Mouse (Mus musculus) gastrocnemius, adult 2 months (tissue): ENCODE results near the gene Il18rap. TPM values are rescaled to one million over a fixed set of nuclear protein-coding genes. Genes with fewer than 3 reads are reported as not detected.
"Not testable (repeated sequence)": the region's sequence is repeated elsewhere in the genome, so short reads cannot be mapped to it uniquely, and the experiment has no call there.

Source experiments
- DNase-seq: peaks from one replicate; pipeline ENCODE4 v3.0.0; 2022
- H3K27ac ChIP-seq: fragments of 200-600 bp; 2 replicates; pipeline ENCODE4 v1.8.1; 2022; ENCODE audit warnings: mild to moderate bottlenecking
- H3K4me3 ChIP-seq: fragments of 200-600 bp; 2 replicates; pipeline ENCODE4 v1.8.1; 2022; ENCODE audit warnings: mild to moderate bottlenecking, moderate library complexity
- CTCF ChIP-seq: fragments of 200-600 bp; IDR thresholded peaks from 2 replicates; pipeline ENCODE4 v1.8.1; 2022; ENCODE audit warnings: antibody characterized with exemption, mild to moderate bottlenecking, moderate library complexity
- intact Hi-C: fragments of 180-260 bp; cut with DNase I; formaldehyde crosslinking; loops from one replicate; pipeline ENCODE4 v1.15.1; 2025
- total RNA-seq, 2 experiments: library from RNA; stranded (reverse); gene quantifications; 2 replicates each; pipeline ENCODE4 v1.2.3; 2021

The Il18rap gene
- total RNA-seq, 2 experiments from 2014 or later = not detected

- H3K4me3 ChIP-seq = peak within 1 kb of the TSS; percentile 42
- peak; percentile 53 for DNase-seq
- intact Hi-C loops = loop anchor here (1.0 to 2.0 kb wide), 2 partner anchors 79 to 191 kb away; no protein-coding TSS in a partner anchor
- no peak within 1 kb of the TSS for H3K27ac ChIP-seq
- TF ChIP-seq CTCF = peak; percentile 84
Observed at GRCm38 (mm10) chr1:40579784-40580183, 64.6 kb downstream of the Il18rap start, which contains the start of gene Slc9a4. TSS of gene Slc9a4 (plus strand) at chr1:40580081.

GRCm38 (mm10) chr1:40580269-40580668 lies 65.1 kb downstream of the Il18rap start:
- DNase-seq = no peak
- Histone ChIP-seq H3K4me3 (peak overlapping the region; percentile 42), H3K27ac (no peak overlapping the region)
- intact Hi-C loops = no loop called here
- TF ChIP-seq CTCF = no peak

GRCm38 (mm10) chr1:40586776-40587175 lies 71.6 kb downstream of the Il18rap start:
- intact Hi-C loops = loop anchor here (5.0 kb wide), 1 partner anchor 91 kb away; no protein-coding TSS in a partner anchor
- no peak for TF ChIP-seq CTCF
- DNase-seq = peak; percentile 66
- Histone ChIP-seq H3K4me3 (peak overlapping the region; percentile 44), H3K27ac (peak overlapping the region; percentile 84)

- TF ChIP-seq CTCF = no peak
- peak; percentile 42 for DNase-seq
- intact Hi-C loops = no loop called here
- H3K27ac ChIP-seq = no peak overlapping the region
- no peak overlapping the region for H3K4me3 ChIP-seq
Observed at GRCm38 (mm10) chr1:40590931-40591330, 75.8 kb downstream of the Il18rap start.

- no peak overlapping the region for H3K4me3 ChIP-seq
- DNase-seq = no peak
- H3K27ac ChIP-seq = no peak overlapping the region
- intact Hi-C loops = no loop called here
- no peak for TF ChIP-seq CTCF
Observed at GRCm38 (mm10) chr1:40597822-40598221, 82.7 kb downstream of the Il18rap start.

- intact Hi-C loops, DNase-seq, H3K27ac ChIP-seq, H3K4me3 ChIP-seq: not testable (repeated sequence)
Observed at GRCm38 (mm10) chr1:40599661-40600060, 84.5 kb downstream of the Il18rap start.

GRCm38 (mm10) chr1:40600394-40601327 lies 85.5 kb downstream of the Il18rap start:
- TF ChIP-seq CTCF = no peak
- Histone ChIP-seq H3K4me3 (peak overlapping the region; percentile 45), H3K27ac (no peak overlapping the region)
- DNase-seq = no peak
- intact Hi-C loops = no loop called here

Other genes with a start within 250 kb of the Il18rap start
- gene Il1rl2, start 190.8 kb upstream of the Il18rap start, total RNA-seq = 1 to 10 TPM in 1 of 2 experiments, under 1 TPM in 1; 0.86 to 1.1 TPM
- gene Il1rl1, start 85.8 kb upstream of the Il18rap start, total RNA-seq = 1 to 10 TPM; 1.0 to 1.1 TPM
- gene Il18r1, start 49.8 kb upstream of the Il18rap start, total RNA-seq = under 1 TPM; 0.06 to 0.08 TPM
- gene Slc9a4, start 64.7 kb downstream of the Il18rap start, total RNA-seq = under 1 TPM; 0.64 to 0.97 TPM
- gene Slc9a2, start 165.2 kb downstream of the Il18rap start, total RNA-seq = 10 to 100 TPM; 16.6 to 30.1 TPM